Mouse (Mus musculus): ENCODE measurements around the gene Llgl2.
"Not testable (repeated sequence)": the region's sequence is repeated elsewhere in the genome, so short reads cannot be mapped to it uniquely, and the experiment has no call there.

Gene Llgl2

GRCm38 (mm10) chr11:115836656-115837395, 13.0 kb downstream of the Llgl2 start:
- DNase-seq (ENCODE audit: low spot score) = no peak

DNA sequence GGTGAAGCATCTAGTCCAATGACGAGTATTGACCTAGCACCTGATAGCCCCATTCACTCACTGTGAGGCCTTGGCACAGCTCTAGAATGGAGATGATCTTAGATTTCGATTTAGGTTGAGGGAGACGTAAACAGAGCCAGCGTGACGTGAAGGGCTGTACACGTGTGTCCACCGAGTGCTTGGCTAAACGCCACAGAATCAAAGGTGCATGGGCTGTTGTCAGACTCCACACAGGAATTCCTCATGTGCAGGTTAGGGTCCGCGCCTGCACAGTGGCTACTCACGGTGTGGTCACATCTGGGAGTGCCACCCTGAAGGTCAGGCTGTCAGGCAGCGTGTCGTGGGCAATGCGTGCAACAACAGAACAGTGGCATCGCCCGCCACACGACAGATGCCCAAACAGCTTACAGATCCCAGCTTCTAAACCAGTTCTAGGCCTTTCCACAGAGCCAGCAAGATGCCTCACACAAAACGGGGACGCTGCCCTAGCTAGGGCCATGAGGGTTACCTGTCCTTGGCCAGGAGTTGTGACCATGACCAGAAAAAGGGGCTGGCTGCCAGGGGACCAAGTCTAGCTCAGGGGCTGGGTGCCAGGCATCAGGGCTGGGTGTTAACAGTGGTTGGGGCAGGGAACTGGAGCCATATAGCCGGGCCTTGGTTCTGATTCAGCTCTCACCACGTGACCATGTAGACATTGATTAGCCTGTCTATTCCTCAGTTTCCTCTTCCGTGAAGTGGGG, 13.9 kb downstream of the Llgl2 start:
- no peak for DNase-seq (ENCODE audit: low spot score)

- DNase-seq (ENCODE audit: low spot score) = no peak
These were observed 15.1 kb downstream of the Llgl2 start for GRCm38 (mm10) chr11:115838895-115839311.

DNA sequence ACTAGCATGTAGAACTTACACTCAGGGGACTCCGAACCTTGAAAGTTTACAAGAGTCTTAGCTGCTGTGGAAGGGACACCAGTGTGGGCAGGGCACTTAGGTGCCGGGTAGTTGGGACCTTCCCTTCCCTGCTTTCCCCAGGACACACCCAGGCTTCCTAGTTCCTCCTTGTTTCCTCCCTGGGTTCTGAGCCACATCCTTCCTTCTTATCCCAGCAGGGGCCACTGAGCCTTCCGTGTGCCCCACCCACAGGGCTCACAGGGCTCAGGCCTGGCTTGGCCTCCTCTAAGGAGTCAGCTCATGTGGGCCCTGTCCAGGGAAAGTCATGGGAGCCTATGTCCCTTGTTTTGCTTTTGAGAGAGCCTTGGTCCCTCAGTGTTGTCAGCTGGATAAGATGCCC, 15.9 kb downstream of the Llgl2 start:
- no peak for DNase-seq (ENCODE audit: low spot score)

- DNase-seq (ENCODE audit: low spot score) = no peak
These were observed 17.2 kb downstream of the Llgl2 start for GRCm38 (mm10) chr11:115841044-115841443.

DNA sequence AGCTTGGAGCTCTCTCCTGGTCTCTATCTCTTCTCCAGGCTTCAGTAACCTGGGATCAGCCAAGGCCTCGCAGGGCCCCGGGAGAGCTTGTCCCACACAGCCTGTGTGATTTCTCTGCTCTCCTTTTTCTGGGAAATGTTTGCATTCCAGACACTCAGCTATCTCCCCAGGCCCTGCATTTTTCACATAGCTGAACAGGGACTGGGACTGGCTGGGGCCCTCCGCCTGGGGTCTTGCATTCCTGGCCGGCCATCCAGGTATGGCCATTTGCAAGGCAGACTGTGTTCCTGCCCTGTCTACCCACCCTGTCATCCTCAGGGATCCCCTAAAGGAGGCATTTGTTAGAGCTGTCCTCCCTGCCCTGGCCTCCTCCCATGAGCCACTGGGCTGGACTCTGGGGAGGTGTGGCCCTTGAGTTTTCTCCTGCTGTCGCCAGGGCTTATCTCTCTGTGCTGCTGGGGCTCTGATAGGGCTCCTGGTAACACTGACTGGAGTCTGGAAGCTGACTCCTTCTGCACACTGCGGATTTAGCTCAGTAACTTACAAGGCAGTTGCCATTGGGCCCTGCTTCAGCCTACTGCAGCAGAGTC, 18.2 kb downstream of the Llgl2 start:
- DNase-seq (ENCODE audit: low spot score) = no peak

GRCm38 (mm10) chr11:115843141-115843890, 19.5 kb downstream of the Llgl2 start:
- no peak for DNase-seq (ENCODE audit: low spot score)

DNA sequence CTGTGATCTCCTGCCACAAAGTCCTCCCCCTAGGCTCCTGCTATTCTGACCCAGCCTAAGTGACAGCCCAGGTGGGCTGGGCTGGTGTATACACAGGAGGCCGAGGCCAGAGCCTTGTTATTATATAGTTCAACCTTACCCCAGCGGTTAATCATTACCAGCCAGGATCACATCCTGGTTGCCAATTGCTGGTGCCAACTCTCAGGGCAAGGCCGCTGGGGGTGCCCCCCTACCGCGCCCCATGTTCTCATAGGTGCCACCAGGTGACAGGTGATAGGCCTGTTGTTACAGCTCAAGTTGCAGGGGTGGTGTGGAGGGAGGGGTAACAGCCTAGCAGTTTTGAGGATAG, 20.0 kb downstream of the Llgl2 start:
- DNase-seq (ENCODE audit: low spot score) = no peak

DNA sequence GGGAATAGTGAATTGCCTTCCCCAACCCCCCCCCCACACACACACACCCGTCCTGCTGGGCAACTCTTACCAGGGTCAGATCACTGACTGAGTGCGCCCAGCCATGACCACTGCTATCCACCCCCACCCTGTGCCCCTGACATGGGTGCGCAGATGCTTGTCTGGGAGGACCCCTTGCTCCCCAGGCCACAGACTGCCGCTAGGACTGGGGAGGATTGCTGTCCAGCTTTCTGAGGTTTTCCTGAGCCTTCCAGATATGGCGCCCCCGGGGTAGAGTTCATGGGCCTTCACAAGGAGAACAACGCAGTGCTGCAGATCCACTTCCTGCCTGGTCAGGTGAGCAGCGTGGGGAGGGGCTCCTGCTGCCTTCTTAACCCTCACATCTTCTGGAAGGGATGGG, 20.4 kb downstream of the Llgl2 start:
- no peak for DNase-seq (ENCODE audit: low spot score)

DNA sequence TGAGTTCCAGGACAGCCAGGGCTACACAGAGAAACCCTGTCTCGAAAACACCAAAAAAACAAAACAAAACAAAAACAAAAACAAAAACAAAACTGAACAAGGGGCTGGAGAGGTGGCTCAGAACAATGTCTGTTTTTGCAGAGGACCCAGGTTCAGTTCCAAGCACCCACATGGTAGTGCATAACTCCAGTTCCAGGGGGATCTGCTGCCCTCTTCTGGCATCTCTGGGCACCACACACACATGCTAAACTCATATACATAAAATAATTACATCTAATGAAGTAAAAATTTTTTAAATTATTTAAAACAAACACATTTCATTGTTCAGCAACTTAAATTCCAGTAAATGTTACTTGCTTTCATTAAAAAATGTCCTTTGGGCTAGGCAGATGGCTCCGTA, 22.0 kb downstream of the Llgl2 start:
- no peak for DNase-seq (ENCODE audit: low spot score)

GRCm38 (mm10) chr11:115854674-115855073, 30.8 kb downstream of the Llgl2 start:
- no peak for DNase-seq (ENCODE audit: low spot score)

DNA sequence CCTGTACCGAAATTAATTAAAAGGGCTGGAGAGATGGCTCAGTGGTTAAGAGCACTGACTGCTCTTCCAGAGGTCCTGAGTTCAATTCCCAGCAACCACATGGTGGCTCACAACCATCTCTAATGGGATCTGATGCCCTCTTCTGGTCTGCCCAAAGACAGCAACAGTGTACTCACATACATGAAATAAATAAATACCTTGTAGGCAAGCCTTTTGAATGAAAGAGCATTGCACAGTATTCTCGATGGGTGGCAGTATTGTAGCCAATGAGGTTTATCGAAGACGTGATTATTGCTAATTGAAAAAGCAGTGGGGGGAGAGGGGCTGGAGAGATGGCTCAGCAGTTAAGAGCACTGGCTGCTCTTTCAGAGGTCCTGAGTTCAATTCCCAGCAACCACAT, 33.3 kb downstream of the Llgl2 start:
- DNase-seq (ENCODE audit: low spot score) = not testable (repeated sequence)

DNA sequence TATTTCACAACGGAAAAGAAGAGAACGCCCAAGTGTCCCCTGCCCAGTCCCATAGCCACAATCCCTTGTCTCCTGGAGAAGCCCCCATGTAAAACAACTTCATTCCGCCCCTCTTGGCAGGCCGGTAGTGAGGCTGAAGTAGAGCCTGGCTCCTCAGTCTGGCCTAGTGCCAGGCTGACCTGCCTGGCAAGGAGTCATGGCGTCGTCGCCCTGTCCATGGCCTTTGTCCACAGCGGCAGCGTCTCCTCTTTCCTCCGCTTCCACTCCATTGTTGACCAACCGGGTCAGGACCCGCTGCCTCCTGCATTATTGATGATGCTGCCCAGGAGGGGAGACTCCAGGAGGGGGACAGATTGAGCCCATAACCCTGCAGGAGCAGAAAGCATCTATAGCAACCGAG, 34.1 kb downstream of the Llgl2 start:
- DNase-seq (ENCODE audit: low spot score) = no peak

DNA sequence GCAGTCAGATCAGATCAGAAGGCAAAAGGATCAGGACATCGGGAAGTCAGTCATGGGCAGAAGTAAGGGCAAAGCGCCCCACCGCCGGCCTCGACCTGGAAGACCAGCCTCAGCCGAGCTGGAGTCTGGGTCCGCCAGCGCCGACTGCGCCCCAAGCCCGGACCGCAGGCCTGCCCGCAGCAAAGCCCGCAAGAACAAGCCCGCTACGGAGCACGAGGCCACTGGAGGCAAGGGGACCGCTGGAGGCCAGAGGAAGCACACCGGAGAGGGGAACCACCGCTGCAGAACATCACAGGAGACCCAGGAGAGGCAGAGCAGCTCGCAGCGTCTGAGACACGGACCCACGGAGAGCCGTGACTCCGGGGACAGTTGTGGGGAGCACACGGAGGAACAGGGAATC, 34.5 kb downstream of the Llgl2 start, which contains the start of gene Myo15b:
TSS of gene Myo15b (plus strand) at position 53 of the 400 bp plus-strand sequence.
- no peak for DNase-seq (ENCODE audit: low spot score)

DNA sequence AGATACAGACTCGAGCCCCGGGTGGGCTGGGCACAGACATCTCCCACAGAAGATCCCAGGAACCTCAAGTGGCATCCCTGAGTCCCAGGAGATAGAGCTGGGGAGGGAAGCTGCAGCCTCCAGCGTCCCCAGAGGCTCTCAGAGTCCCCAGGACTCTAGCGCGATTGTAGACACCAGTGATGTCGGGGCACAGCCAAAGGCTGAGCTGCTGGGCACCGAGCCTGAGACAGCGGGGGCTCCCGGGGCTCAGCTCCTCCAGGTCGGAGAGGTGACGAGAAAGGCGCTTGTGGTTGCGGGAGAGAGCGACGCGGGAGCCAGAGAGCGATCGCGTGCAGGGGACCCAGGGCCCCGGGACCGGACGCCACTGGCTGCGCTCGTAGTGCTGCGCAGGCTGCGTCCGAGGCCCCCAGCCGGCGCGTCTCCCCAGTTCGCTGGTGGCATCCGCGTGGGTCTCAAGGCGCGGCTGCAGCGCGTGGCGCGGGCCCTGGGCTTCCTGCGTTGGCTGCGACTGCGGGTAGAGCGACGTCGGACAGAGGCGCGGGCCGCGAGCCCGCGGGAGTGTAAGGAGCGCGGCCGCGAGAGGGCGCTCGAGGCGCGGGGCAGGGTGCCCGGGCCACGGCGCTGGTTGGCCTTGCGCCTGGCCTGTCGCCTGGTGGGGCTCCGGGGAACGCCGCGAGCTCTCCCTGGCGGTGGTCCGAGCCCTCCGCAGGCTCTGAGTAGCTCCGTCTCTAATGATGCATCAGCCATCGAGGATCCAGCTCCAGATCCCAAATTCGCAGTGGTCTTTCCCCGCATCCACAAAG, 35.5 kb downstream of the Llgl2 start:
- peak; percentile 86 for DNase-seq (ENCODE audit: low spot score)

DNA sequence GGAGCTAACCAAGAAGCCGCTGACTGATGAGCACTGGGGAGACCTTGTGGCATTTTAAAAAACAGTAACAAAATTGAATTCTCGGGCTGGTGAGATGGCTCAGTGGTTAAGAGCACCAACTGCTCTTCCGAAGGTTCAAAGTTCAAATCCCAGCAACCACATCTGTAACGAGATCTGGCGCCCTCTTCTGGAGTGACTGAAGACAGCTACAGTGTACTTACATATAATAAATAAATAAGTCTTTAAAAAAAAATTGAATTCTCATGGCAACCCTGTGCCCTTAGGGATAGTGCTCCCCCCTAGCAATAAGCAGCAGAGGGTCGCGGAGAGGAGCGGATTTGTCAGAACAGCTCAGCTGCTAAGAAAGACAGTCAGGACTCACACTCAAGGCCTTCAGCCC, 40.0 kb downstream of the Llgl2 start:
- no peak for DNase-seq (ENCODE audit: low spot score)

- no peak for DNase-seq (ENCODE audit: low spot score)
These were observed 45.5 kb downstream of the Llgl2 start for GRCm38 (mm10) chr11:115869393-115869792.

DNA sequence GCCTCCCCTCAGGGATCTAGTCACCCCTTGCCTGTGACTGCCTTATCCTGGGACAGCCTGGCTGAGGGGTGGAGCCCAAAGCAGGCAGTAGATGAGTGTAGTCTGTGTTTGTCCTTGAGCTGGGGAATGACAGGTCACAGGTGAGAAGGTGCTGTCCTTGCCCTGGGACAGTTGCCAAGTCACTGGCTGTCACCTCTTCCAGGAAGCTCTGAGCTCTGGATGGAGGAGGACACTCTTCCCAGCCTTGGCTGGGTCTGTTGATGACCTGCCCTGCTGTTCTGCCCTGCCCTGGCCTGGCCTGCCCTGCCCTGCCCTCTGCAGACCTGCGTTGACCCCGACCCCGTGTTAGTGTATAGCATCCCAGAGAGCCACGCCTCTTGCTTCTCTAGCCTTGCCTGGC, 48.6 kb downstream of the Llgl2 start:
- no peak for DNase-seq (ENCODE audit: low spot score)

GRCm38 (mm10) chr11:115875935-115876334, 52.1 kb downstream of the Llgl2 start:
- no peak for DNase-seq (ENCODE audit: low spot score)

DNA sequence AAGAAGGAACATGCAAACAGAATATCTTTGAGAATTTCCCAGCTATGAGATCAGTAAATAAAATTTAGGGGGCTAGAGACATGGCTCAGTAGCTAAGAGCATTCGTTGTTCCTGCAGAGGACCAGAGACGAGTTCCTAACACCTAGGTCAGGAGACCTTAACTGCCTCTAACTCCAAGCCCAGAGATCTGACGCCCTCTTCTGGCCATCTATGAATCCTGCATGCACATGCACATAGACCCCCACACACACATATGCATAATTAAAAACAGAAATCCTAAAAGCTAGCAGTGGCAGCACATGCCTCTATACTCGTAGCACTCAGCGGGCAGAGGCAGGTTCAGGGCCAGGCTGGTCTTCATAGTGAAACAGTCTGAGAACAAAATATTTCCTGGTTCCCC, 52.6 kb downstream of the Llgl2 start:
- no peak for DNase-seq (ENCODE audit: low spot score)

DNA sequence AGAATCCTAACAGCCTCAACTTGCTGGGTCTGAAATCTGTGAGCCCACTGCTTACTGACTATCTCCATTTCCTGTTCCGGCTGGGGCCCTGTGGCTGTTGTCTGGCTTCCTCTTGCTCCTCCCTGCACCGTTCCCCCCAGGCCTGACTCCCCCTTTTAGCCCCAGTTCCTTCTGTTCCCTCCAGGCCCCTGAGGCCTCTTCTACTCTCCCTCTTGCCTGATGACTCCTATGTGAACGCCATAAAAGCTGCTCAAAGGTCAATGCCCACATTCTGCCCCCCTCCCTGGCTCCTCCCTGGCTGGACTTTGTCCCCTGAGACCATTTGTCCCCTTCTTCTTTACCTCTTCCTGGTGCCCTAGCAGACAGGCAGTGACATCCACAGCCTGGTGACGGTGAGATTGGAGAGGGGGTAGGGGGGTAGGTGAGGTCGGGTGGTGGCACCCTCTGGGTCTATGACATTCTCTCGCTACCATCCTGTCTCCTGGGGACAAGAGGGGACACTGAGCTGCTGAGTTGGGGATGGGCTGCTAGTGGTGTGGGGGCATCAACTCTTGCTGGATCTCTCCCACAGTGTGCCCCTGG, 53.4 kb downstream of the Llgl2 start:
- no peak for DNase-seq (ENCODE audit: low spot score)

Measured in T-cell, adult 2 months (primary cell).